Mouse (Mus musculus): Measurements from ENCODE around the gene Ewsr1.
A peak's percentile ranks its signal among the peaks of the same experiment; 100 is the strongest.
"Not testable (repeated sequence)": the region's sequence is repeated elsewhere in the genome, so short reads cannot be mapped to it uniquely, and the experiment has no call there.

Gene Ewsr1

DNA sequence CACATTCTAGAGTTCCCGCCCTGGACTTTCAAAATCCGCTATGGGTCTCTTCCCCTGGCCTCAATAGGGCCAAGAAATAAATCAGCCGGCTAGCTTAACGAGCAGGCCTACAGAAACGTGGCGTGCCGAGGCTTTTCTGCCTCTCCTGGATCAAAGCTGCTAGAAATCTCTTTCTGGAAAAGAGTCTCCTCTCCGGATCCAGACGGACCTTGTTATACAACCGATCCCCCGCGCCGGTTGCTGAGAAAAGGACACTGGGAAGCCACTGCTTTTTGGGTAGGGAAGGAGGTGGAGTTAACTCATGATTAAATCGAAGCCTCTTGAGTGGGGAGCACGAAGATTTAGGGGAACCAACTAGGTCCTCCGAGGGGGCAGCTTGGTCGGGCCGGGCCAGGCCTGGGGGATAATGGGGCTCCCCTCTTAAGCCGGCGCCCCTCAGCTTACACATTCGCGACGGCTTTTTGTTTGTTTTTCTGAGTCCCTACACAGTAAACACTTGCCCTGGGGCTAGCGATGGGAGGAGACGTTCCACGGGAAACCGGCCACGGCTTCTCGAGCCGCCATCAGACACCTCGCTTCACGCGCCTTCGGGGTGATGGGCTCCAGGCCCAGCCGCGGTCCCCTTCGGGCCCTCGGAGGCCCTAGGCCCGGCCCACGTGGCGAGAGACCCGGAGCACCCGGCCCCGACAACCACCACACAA, 881 bp downstream of the Ewsr1 start:
- no peak for DNase-seq (ENCODE audit: low read depth, low spot score)

GRCm38 (mm10) chr11:5096480-5097020, 2.5 kb downstream of the Ewsr1 start:
- DNase-seq (ENCODE audit: low read depth, low spot score) = no peak

DNA sequence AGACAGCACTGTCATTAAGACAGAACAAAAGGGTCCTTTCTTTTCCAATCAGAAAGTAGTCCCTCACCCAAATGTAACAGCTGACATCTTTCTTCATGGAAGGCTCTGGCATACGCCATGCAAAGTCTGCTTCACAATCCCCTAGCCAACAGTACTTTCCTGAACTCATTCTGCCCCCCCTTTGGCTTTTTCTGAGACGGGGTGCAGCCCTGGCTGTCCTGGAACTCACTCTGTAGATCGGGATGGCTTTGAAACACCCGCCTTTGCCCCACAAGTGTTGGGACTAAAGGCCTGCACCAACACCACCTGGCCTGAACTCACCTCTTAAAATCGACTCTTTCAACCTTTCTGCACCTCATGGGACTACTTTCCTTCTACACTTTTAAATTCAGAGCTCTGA, 3.2 kb downstream of the Ewsr1 start:
- DNase-seq (ENCODE audit: low read depth, low spot score) = no peak

DNA sequence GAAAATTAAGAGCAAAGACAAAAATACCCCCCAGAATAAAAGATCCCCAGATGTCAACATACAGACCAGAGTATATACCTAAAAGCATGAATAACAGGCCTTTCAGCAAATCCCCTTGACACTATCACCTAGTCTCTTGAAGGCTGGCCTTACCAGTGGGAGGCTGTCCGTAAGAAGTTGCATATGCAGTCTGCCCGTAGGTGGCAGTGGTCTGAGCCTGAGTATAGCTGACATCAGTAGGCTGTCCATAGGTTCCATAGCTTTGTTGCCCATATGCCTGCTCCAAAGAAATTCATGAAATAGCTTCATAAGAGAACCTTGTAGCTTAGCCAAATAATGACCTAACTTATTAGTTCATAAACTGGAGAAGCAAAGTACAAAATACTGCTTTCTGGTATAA, 7.4 kb downstream of the Ewsr1 start:
- DNase-seq (ENCODE audit: low read depth, low spot score) = no peak

DNA sequence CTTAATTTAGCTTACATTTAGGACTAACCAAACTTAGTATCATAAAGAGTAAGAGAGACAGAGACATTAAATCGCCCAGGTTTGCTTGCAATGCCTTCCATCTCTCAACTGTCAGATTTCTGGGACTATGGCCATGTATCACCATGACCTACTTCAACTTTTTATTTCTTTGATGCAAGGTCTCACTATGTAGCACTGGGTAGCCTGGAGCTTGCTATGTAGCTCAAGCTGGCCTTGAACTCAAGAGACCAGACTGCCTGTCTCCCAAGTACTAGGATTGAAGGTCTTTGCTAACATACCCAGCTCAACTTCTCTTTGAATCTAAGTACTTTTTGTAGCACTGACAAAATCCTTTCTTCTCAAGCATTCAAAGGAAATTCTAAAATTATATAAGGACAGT, 9.9 kb downstream of the Ewsr1 start:
- no peak for DNase-seq (ENCODE audit: low read depth, low spot score)

- not testable (repeated sequence) for DNase-seq (ENCODE audit: low read depth, low spot score)
Measured at GRCm38 (mm10) chr11:5076843-5077242, 22.2 kb downstream of the Ewsr1 start.

- no peak for DNase-seq (ENCODE audit: low read depth, low spot score)
Measured at GRCm38 (mm10) chr11:5075760-5076159, 23.3 kb downstream of the Ewsr1 start.

DNA sequence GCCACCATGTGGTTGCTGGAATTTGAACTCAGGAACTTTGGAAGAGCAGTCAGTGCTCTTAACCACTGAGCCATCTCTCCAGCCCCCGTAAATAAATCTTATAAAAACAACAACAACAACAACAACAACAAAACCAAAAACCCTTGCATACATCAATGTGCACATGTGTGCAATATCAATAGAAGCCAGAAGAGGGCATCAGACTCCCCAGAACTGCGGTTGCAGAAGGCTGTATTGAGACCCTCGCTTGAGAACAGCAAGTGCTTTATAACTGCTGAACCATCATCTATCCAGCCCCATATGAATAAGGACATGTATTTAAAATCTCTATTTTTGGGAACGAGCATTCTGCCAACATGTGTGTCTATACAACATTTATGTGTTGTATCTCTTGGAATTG, 24.2 kb downstream of the Ewsr1 start:
- no peak for DNase-seq (ENCODE audit: low read depth, low spot score)

- DNase-seq (ENCODE audit: low read depth, low spot score) = no peak
Measured at GRCm38 (mm10) chr11:5068126-5068971, 30.7 kb downstream of the Ewsr1 start.

DNA sequence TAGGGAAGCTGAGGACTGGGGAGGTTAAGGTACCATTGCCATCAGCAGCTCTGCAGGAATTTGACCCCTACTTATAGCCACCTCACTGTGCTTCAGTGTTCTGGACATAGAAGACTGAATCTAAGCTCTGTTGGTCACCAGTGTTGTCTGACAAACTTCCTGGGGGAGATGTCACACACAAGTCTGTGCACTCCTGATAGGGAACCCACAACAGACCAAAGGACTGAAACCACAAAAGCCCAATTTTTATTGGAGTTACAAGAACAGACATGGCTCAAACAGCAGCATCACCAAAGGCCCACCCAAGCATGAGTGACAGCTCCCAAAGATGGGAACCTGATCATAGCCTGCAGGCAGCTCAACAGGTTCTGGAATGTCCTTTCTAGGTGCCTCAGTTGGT, 32.0 kb downstream of the Ewsr1 start:
- DNase-seq (ENCODE audit: low read depth, low spot score) = no peak

DNA sequence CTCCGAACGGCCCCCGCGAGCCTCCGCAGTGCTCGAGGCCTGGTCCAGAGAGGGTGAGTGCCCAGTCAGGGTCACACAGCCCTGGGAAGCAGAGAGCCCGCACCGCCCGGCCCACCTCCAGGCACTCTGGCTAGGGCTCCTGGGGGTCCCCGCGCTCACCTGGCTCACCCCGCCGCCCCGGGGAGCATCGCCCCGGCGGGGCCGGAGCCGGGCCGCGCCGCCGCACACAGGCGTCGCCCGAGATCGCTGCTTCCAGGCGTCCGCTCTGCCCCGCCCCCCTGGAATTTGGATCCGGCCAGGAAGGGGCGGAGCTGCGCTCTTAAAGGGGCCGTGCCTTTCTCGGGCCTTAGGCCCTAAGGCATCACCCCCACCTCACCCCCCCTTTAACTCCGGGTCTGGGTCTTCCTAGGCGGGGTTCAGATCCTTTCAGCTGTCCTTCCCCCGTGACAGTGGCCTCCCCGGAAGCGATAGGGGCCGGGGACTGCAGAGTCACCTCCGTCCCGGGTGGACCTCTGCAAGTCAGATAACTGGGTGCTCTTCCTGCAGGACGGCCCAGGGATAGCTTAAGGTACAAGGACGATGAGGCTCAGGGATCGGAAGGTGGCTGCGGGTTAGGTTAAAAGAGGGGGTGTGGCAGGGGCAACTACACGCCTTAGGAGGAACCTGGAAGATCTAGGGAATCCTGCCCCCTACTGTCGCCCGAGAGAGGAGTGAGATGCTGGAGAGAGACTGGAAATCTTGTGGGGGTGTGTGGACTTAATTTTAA, 33.8 kb downstream of the Ewsr1 start, which contains the start of gene Gas2l1:
Gene Gas2l1 (minus strand): TSS at position 272 of the 766 bp plus-strand sequence.
- DNase-seq (ENCODE audit: low read depth, low spot score) = peak; percentile 65

- DNase-seq (ENCODE audit: low read depth, low spot score) = no peak
Measured at GRCm38 (mm10) chr11:5064282-5065055, 34.6 kb downstream of the Ewsr1 start.

DNA sequence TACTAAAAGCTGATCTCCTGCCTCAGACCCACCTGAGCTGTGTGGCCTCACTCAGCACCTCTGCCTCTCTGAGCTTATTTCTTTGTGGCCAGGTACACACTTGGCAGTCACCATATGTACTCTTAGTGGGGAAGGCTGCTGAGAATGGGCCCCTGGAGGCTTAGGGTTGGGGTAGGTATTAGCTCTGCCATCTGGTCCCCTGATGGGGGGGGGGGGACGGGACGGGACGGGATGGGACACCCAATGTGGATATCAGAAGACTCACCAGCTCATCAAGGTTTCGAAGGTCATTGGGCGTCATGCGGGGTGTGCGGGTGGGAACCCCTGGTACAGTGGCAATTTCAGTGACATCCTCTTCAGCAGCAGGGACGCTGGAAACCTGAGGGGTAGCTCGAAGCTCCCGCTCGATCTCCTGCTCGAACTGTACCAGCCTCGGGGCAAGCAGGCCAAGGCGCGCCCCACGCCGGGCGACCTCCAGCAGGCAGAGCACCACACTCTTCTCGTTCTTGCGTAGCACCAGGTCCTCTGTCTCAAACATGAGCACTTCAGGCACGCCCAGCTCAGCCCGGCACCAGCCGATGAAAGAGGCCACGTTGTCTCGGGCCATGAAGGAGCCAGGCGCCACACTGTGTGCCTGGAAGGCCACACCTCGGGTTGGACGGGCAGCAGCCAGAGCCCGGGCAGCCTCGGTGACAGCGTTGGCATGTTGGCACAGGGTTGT, 35.3 kb downstream of the Ewsr1 start:
- no peak for DNase-seq (ENCODE audit: low read depth, low spot score)

GRCm38 (mm10) chr11:5062860-5063505, 36.1 kb downstream of the Ewsr1 start:
- DNase-seq (ENCODE audit: low read depth, low spot score) = no peak

- no peak for DNase-seq (ENCODE audit: low read depth, low spot score)
Measured at GRCm38 (mm10) chr11:5062326-5062725, 36.7 kb downstream of the Ewsr1 start.

GRCm38 (mm10) chr11:5061413-5062139, 37.5 kb downstream of the Ewsr1 start:
- DNase-seq (ENCODE audit: low read depth, low spot score) = no peak

GRCm38 (mm10) chr11:5060756-5061412, 38.2 kb downstream of the Ewsr1 start:
- DNase-seq (ENCODE audit: low read depth, low spot score) = no peak

DNA sequence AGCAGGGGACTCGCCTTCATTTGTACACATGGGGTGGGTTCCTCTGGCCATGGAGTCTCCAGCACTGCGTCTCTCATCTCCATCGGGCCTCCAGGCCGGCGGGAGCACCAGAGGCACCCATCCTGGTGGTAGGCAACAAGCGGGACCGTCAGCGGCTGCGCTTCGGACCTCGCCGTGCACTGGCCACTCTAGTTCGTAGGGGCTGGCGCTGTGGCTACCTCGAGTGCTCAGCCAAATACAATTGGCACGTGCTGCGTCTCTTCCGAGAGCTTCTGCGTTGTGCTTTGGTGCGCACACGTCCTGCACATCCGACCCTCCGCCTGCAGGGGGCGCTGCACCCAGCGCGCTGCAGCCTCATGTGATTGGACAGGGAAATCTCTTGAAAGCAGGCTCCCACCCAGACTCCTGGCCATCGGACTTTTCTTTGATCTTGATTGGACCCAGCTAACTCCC, 39.3 kb downstream of the Ewsr1 start:
- DNase-seq (ENCODE audit: low read depth, low spot score) = no peak

GRCm38 (mm10) chr11:5059230-5059629, 39.8 kb downstream of the Ewsr1 start:
- no peak for DNase-seq (ENCODE audit: low read depth, low spot score)
